ENCODE assay signal across 9 mouse cellular contexts in genomic region chr6:71298751-71299150, GRCm38 (mm10). TPM values are rescaled to one million over a fixed set of nuclear protein-coding genes. Genes with fewer than 3 reads are reported as not detected.
DNase-seq lines count a peak whose midpoint lies in the region; ATAC-seq and TF ChIP-seq lines count a peak whose summit lies in the region.
"Had no signal": no experiment of that assay in that cellular context is flagged by ENCODE, and none has a peak within 500 bp of the region (broad histone marks: within the 10 kb centered on the region; RNA-seq: fewer than 3 reads in every experiment).

No protein-coding gene starts in this region.

- no peaks in the 10 kb centered on the region for H3K27me3 ChIP-seq in ES-Bruce4 (ENCODE audit: control insufficient read depth, insufficient read depth, low read length, poor library complexity, severe bottlenecking)
- no peaks in the 10 kb centered on the region for H3K27me3 ChIP-seq in stomach, postnatal 0 days (ENCODE audit: control insufficient read depth, insufficient read depth, low read length)
- H3K27me3 ChIP-seq: heart, embryonic 13.5 days; midbrain, embryonic 12.5 days had no signal

- no peak for TF ChIP-seq EP300 in ES-Bruce4 (IDR thresholded peaks at IDR 0.05; ENCODE audit: insufficient read depth, low read depth, low read length)
- TF ChIP-seq EP300 in stomach, postnatal 0 days (optimal IDR thresholded peaks at IDR 0.05) = no peak

- H3K4me2 ChIP-seq in stomach, postnatal 0 days (replicated peaks; ENCODE audit: low read depth) = no peak overlapping the region
- H3K4me2 ChIP-seq: heart, embryonic 13.5 days; midbrain, embryonic 12.5 days had no signal

- H3K9me3 ChIP-seq in ES-Bruce4 (replicated peaks; ENCODE audit: control insufficient read depth, insufficient read depth, low read length, poor library complexity, severe bottlenecking) = no peaks in the 10 kb centered on the region
- H3K9me3 ChIP-seq in stomach, postnatal 0 days (ENCODE audit: control insufficient read depth, low read length) = no peaks in the 10 kb centered on the region
- H3K9me3 ChIP-seq: heart, embryonic 13.5 days; midbrain, embryonic 12.5 days had no signal

- no peaks in the 10 kb centered on the region for H3K36me3 ChIP-seq in ES-Bruce4 (ENCODE audit: control insufficient read depth, insufficient read depth, low read length, poor library complexity, severe bottlenecking)
- H3K36me3 ChIP-seq in stomach, postnatal 0 days (ENCODE audit: control insufficient read depth, insufficient read depth, low read length) = no peaks in the 10 kb centered on the region
- H3K36me3 ChIP-seq: heart, embryonic 13.5 days; midbrain, embryonic 12.5 days had no signal

- no peak for TF ChIP-seq POLR2A in ES-Bruce4 (IDR thresholded peaks at IDR 0.05; ENCODE audit: insufficient read depth, low read length)
- TF ChIP-seq POLR2A in bone marrow, adult 2 months (IDR thresholded peaks at IDR 0.05; ENCODE audit: borderline replicate concordance, control insufficient read depth, low read depth, low read length) = no peak

- peak; percentile 73 for TF ChIP-seq CTCF in ES-Bruce4 (IDR thresholded peaks at IDR 0.05; ENCODE audit: low read depth, low read length)
- TF ChIP-seq CTCF in bone marrow, adult 2 months (IDR thresholded peaks at IDR 0.05; ENCODE audit: control insufficient read depth, insufficient read depth, low read length) = peak; percentile 59
- peak; percentile 70 for TF ChIP-seq CTCF in stomach, postnatal 0 days (IDR thresholded peaks at IDR 0.05; ENCODE audit: low read depth)

- H3K4me1 ChIP-seq in ES-Bruce4 (ENCODE audit: control insufficient read depth, insufficient read depth, low read length) = no peaks in the 10 kb centered on the region
- no peaks in the 10 kb centered on the region for H3K4me1 ChIP-seq in bone marrow, adult 2 months (ENCODE audit: control insufficient read depth, insufficient read depth, low read length)
- H3K4me1 ChIP-seq in stomach, postnatal 0 days (replicated peaks; ENCODE audit: control insufficient read depth, insufficient read depth) = no peaks in the 10 kb centered on the region
- H3K4me1 ChIP-seq: midbrain, embryonic 12.5 days had no signal

- no peak for ATAC-seq in stomach, postnatal 0 days (ENCODE audit: low FRiP score, low TSS enrichment)

- no peak overlapping the region for H3K9ac ChIP-seq in ES-Bruce4 (ENCODE audit: low read depth, poor library complexity, severe bottlenecking)
- no peak overlapping the region for H3K9ac ChIP-seq in stomach, postnatal 0 days (ENCODE audit: low read length)
- H3K9ac ChIP-seq: heart, embryonic 13.5 days; midbrain, embryonic 12.5 days had no signal

- no peak overlapping the region for H3K4me3 ChIP-seq in ES-Bruce4 (ENCODE audit: low read depth, low read length)
- no peak overlapping the region for H3K4me3 ChIP-seq in bone marrow, adult 2 months (replicated peaks; ENCODE audit: control insufficient read depth, low read depth, low read length)
- no peak overlapping the region for H3K4me3 ChIP-seq in stomach, postnatal 0 days (ENCODE audit: low read depth, low read length)
- H3K4me3 ChIP-seq: heart, embryonic 13.5 days; midbrain, embryonic 12.5 days had no signal

- WGBS in bone marrow, adult 2 months = 57% methylated on average over 3 of the region's 3 CpGs
- 45% methylated on average over 3 of the region's 3 CpGs for WGBS in stomach, postnatal 0 days

- H3K27ac ChIP-seq in ES-Bruce4 (ENCODE audit: insufficient read depth, low read length) = no peak overlapping the region
- H3K27ac ChIP-seq in bone marrow, adult 2 months (ENCODE audit: control insufficient read depth, insufficient read depth, low read depth, low read length, poor library complexity) = no peak overlapping the region
- H3K27ac ChIP-seq in stomach, postnatal 0 days (replicated peaks) = no peak overlapping the region
- H3K27ac ChIP-seq: heart, embryonic 13.5 days; midbrain, embryonic 12.5 days had no signal

- peak; percentile 25 for DNase-seq in kidney, postnatal 10 days
- no peak for DNase-seq in kidney, adult 11 months
- DNase-seq in hindlimb bud, embryonic 11.5 days (ENCODE audit: extremely low spot score, low read depth, low spot score) = peak; percentile 10
- DNase-seq in stomach, postnatal 0 days (ENCODE audit: low spot score) = peak; percentile 36
- DNase-seq in MN1 (ENCODE audit: low spot score) = no peak

RNA-seq across cellular contexts. Expression of gene Smyd1, which starts 23.3 kb away (rescaled TPM):
- 0.42 and 0.61 TPM in 2 replicates for polyA plus RNA-seq in ES-Bruce4 (2011; ENCODE audit: insufficient read depth, insufficient read length, low read depth, missing spikeins)
- 0.45 TPM in 1 of 2 replicates, not detected in the other for polyA plus RNA-seq in bone marrow, adult 2 months (2011; ENCODE audit: insufficient read depth, insufficient read length, low replicate concordance, missing spikeins)
- 0.30 and 0.56 TPM in 2 replicates for polyA plus RNA-seq in stomach, postnatal 0 days (2015; fragmentation: Nextera tagmentation; extraction: Ambion mirVana)

RNA-seq across cellular contexts. Expression of gene Cd8b1, which starts 23.8 kb away (rescaled TPM):
- not detected in 2 replicates for polyA plus RNA-seq in ES-Bruce4 (2011; ENCODE audit: insufficient read depth, insufficient read length, low read depth, missing spikeins)
- polyA plus RNA-seq in bone marrow, adult 2 months (2011; ENCODE audit: insufficient read depth, insufficient read length, low replicate concordance, missing spikeins) = 1.8 and 6.1 TPM in 2 replicates
- polyA plus RNA-seq in stomach, postnatal 0 days (2015; fragmentation: Nextera tagmentation; extraction: Ambion mirVana) = not detected in 2 replicates
- polyA plus RNA-seq: midbrain, embryonic 12.5 days had no signal

RNA-seq across cellular contexts. Expression of gene Krcc1, which starts 27.3 kb away (rescaled TPM):
- 53.7 and 59.1 TPM in 2 replicates for polyA plus RNA-seq in ES-Bruce4 (2011; ENCODE audit: insufficient read depth, insufficient read length, low read depth, missing spikeins)
- polyA plus RNA-seq in bone marrow, adult 2 months (2011; ENCODE audit: insufficient read depth, insufficient read length, low replicate concordance, missing spikeins) = 20.7 and 24.1 TPM in 2 replicates
- 79.1 and 79.7 TPM in 2 replicates for polyA plus RNA-seq in stomach, postnatal 0 days (2015; fragmentation: Nextera tagmentation; extraction: Ambion mirVana)

Comparison
In these comparisons a context has a peak if more than half of its experiments do, and no peak if none do; other contexts are left out.
1. DNase-seq: peak in kidney, postnatal 10 days (single experiment), hindlimb bud, embryonic 11.5 days (single experiment) and stomach, postnatal 0 days (single experiment); none in kidney, adult 11 months (single experiment) and MN1 (single experiment).
2. Peak in every context shown above with its lines, with median percentiles within 50 percentile points of each other: CTCF ChIP-seq.